Mouse (Mus musculus) liver, adult 2 months (tissue): Measurements from ENCODE around the gene Olfr1164.

Experiments
- CTCF ChIP-seq: fragments of 200-500 bp; IDR thresholded peaks from 2 replicates; pipeline ENCODE4 v1.5.1; 2011; ENCODE audit warnings: low read depth, low read length, control low read depth
- POLR2A ChIP-seq: fragments of 200-500 bp; IDR thresholded peaks from 2 replicates; pipeline ENCODE4 v1.6.1; 2011; ENCODE audit warnings: low read length, control low read depth; ENCODE audit not compliant: insufficient read depth; ENCODE audit errors: extremely low read depth

DNA sequence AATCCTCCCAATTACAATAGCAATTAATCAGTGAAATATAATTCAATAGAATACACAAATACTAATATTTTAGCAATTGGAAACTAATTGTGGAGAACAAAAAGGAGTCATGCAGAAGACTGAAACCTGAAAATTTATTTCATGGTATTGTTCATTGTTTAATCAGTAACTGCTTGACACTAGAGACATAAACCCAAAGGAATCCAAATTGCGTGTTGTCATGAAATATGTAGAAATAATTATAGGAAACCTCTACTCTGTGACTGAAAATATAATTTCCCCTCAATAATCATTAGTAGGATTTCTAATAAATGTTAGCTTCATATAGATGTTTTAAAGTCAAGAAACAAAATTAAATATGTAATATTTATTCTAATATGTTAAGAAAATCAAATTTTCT is 34.4 kb upstream of the Olfr1164 start, which contains the start of gene Olfr1166:
- TF ChIP-seq CTCF (no peak), POLR2A (no peak)
